Mouse (Mus musculus): Measurements from ENCODE around the gene Azi2. TPM values are rescaled to one million over a fixed set of nuclear protein-coding genes. Genes with fewer than 3 reads are reported as not detected.

Azi2 gene
- polyA plus RNA-seq, 1 experiment = 20.8 TPM

DNA sequence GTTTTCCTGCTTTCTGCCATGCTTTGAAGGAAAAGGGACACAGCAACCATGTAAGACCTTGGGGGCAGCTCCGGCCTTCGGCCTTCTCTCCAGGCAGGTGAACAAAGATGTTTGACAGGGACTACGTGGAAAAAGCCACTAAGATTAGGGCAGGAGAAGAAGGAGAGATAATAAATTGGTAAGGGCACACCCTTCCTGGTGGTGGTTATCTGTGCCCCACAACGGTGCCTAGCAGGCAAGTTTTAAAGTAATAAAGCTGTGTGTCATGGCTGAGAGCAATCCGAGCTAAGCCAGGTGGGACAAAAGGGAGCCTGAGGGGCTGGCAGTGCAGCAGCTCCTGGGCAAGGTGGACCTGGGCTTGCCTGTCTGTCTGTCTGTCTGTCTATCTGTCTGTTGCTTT is 31.8 kb downstream of the Azi2 start:
- no peaks in the 10 kb centered on the region for H3K4me1 ChIP-seq (ENCODE audit: control insufficient read depth, insufficient read depth, low read length)
- TF ChIP-seq CTCF (IDR thresholded peaks at IDR 0.05; ENCODE audit: insufficient read depth, low read length) = no peak
- no peak for TF ChIP-seq POLR2A (IDR thresholded peaks at IDR 0.05; ENCODE audit: borderline replicate concordance, extremely low read depth, low read depth, low read length)
- WGBS = 82% methylated on average over 5 of the region's 5 CpGs
- no peak overlapping the region for H3K4me3 ChIP-seq (replicated peaks; ENCODE audit: extremely low read depth, low read depth, low read length)
- DNase-seq = no peak

DNA sequence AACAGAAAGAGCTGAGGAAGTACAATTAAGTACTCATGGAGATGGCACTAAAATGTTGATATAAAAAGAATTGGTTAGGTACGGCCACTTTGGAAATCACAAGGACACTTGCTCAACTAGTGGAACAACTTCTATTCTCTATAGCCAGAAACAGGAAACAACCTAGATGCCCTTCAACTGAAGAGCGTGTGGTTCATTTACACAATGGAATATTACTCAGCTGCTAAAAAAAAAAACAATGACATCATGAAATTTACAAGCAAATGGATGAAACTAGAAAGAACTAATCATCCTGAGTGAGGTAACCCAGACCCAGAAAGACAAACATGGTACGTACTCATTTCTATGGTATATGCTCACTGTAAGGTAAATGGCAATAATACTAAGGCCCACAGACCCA is 33.1 kb downstream of the Azi2 start:
- TF ChIP-seq POLR2A (IDR thresholded peaks at IDR 0.05; ENCODE audit: borderline replicate concordance, extremely low read depth, low read depth, low read length) (no peak), CTCF (IDR thresholded peaks at IDR 0.05; ENCODE audit: insufficient read depth, low read length) (no peak)
- H3K4me1 ChIP-seq (ENCODE audit: control insufficient read depth, insufficient read depth, low read length) = no peaks in the 10 kb centered on the region
- no peak overlapping the region for H3K4me3 ChIP-seq (replicated peaks; ENCODE audit: extremely low read depth, low read depth, low read length)
- 71% methylated on average over 3 of the region's 3 CpGs for WGBS
- DNase-seq = no peak

DNA sequence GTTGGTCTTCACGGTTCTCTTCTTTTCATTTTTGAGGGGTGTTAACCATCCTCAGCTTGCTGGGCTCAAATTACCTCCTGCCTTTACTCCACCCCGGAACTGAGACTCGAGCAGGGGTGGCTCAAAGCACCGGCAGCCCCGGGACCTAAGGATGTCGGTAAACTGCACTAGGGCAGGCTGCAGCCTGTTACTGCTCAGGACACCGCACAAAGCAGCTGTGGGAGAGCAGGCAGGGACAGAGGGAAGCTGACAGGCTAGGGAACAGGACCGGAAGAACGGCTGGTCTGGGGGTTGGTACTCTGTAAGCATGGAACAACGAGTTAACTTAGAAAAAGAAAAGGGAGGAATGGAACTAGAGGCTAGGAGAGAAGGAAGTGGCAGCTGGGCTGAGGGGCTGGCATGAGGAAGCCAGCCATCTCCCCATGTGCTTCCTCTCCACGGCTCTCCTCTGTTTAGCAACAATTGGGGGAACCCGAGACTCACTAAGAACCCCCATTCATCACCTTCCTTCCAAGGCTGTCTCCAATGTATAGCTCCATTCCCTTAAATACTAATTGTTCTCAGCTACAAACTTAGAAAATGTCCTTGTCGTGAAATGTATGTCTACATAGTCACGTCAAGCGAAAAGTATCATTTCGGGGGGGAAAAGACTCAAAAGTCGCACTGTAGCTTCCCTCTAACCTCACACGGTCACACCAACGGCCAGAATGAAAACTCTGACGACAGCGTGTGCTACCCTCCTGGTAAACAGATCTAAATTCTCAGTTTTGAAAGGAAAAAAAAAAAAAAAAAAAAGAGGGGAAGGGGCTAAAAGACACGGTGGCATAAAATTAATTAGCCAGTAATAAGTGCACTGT is 42.5 kb downstream of the Azi2 start:
- Histone ChIP-seq H3K4me1 (ENCODE audit: control insufficient read depth, insufficient read depth, low read length) (no peaks in the 10 kb centered on the region), H3K4me3 (replicated peaks; ENCODE audit: extremely low read depth, low read depth, low read length) (peak overlapping the region; percentile 35)
- WGBS = 14% methylated on average over 22 of the region's 22 CpGs
- TF ChIP-seq POLR2A (IDR thresholded peaks at IDR 0.05; ENCODE audit: borderline replicate concordance, extremely low read depth, low read depth, low read length) (no peak), CTCF (IDR thresholded peaks at IDR 0.05; ENCODE audit: insufficient read depth, low read length) (no peak)
- no peak for DNase-seq

DNA sequence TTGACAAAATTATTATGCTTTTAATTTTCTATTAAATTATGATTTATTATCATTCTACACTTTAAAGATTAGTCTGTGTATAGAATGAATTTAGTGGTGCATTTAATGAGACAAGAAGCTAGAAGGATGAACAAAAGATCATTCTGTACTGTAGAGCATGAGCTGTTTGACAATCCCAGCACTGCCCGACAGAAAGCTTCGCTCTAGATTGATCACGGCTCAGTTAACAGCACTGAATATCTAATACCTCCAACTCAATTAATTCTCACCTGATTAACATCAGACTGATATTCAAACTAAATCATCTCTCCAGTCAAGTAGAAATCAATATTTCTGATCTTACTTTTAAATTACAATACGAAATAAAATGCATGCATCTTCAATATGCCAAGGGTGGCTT is 43.5 kb downstream of the Azi2 start:
- WGBS = 94% methylated on average over 4 of the region's 4 CpGs
- no peaks in the 10 kb centered on the region for H3K4me1 ChIP-seq (ENCODE audit: control insufficient read depth, insufficient read depth, low read length)
- DNase-seq = no peak
- H3K4me3 ChIP-seq (replicated peaks; ENCODE audit: extremely low read depth, low read depth, low read length) = no peak overlapping the region
- TF ChIP-seq CTCF (IDR thresholded peaks at IDR 0.05; ENCODE audit: insufficient read depth, low read length) (no peak), POLR2A (IDR thresholded peaks at IDR 0.05; ENCODE audit: borderline replicate concordance, extremely low read depth, low read depth, low read length) (no peak)

DNA sequence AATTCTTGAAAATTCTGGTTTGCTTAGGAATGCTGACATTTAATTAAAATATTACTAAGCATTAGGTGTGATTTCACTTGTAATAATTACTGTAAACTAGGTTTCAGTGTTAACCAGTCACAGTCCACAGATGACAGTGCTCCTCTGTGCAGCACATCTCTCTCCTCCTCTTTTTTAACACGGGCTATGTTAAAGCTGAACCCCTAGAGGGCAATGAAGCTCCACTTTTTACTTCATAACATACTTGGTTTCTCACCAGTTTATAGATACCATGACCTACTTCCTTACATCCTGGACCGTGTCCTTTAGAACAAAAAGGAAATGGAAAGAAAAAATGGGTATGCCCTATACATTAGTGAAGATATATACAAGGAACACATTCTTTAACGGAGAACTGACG is 59.1 kb downstream of the Azi2 start:
- DNase-seq = no peak
- no peak for TF ChIP-seq CTCF (IDR thresholded peaks at IDR 0.05; ENCODE audit: insufficient read depth, low read length)
- no peak for TF ChIP-seq POLR2A (IDR thresholded peaks at IDR 0.05; ENCODE audit: borderline replicate concordance, extremely low read depth, low read depth, low read length)
- WGBS = 19% methylated on average over 4 of the region's 4 CpGs
- Histone ChIP-seq H3K4me3 (replicated peaks; ENCODE audit: extremely low read depth, low read depth, low read length) (no peak overlapping the region), H3K4me1 (ENCODE audit: control insufficient read depth, insufficient read depth, low read length) (no peaks in the 10 kb centered on the region)

DNA sequence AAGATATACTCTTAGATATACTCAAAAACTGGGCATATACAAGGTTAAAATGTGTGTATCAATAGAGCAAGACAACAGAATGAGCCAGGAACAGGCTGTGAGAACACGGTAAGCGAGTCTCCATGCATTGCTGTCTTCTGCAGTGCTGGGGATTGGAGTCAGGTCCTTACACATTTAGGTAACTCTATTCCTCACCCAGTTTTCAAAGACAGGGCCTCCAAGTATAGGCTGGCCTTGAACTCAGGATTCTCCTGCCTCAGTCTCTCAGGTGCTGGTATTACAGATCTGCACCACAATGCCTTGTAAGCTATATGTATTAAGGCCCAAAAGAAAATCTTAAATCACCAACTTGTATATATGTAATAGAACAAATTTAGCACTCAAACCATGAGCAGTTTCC is 60.2 kb downstream of the Azi2 start:
- Histone ChIP-seq H3K4me1 (ENCODE audit: control insufficient read depth, insufficient read depth, low read length) (no peaks in the 10 kb centered on the region), H3K4me3 (replicated peaks; ENCODE audit: extremely low read depth, low read depth, low read length) (no peak overlapping the region)
- TF ChIP-seq CTCF (IDR thresholded peaks at IDR 0.05; ENCODE audit: insufficient read depth, low read length) (no peak), POLR2A (IDR thresholded peaks at IDR 0.05; ENCODE audit: borderline replicate concordance, extremely low read depth, low read depth, low read length) (no peak)
- no peak for DNase-seq
- WGBS = 93% methylated on average over 2 of the region's 2 CpGs

DNA sequence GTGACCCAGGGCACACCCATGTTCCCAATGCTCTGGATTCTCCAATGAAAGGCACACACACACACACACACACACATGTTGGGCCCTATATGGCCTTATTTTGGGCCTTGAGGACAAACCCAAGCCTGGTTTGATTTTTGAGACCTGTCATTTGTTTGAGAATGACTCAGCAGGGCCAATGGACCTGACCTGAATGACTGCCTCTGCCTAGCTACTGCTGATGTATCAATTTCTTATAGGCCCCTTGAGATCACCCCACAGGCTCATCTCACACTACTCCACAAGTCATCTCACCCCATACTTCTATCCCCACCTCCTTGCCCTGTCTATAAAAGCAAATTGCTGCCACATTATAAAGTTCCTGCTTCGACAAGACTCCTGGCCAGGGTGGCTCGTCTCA is 61.5 kb downstream of the Azi2 start:
- no peak for DNase-seq
- Histone ChIP-seq H3K4me3 (replicated peaks; ENCODE audit: extremely low read depth, low read depth, low read length) (no peak overlapping the region), H3K4me1 (ENCODE audit: control insufficient read depth, insufficient read depth, low read length) (no peaks in the 10 kb centered on the region)
- 80% methylated on average over 2 of the region's 2 CpGs for WGBS
- no peak for TF ChIP-seq POLR2A (IDR thresholded peaks at IDR 0.05; ENCODE audit: borderline replicate concordance, extremely low read depth, low read depth, low read length)
- TF ChIP-seq CTCF (IDR thresholded peaks at IDR 0.05; ENCODE audit: insufficient read depth, low read length) = no peak

DNA sequence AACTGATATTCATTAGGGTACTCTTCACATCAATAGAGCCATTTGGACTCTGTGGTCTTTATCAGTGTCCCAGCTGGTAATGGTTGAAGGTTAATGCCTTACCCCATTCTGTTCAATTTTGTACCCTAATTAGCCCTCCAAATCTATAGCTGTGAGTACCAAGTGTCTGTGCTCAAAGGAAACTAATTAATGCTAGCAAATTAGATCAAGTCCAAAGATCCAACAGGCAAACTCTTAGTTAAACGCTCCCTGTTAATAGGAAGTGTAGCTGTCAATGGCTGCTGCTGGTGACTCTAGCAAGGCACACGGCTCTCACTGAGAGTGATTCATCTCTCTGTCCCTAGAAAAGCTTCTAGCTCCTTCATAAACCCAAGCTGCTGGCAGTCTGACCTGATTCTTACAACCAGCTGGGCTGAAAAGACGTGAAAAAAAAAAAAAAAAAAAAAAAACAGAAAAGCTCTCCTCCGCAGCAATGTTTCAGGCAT is 68.3 kb downstream of the Azi2 start:
- DNase-seq = no peak
- 80% methylated on average over 4 of the region's 4 CpGs for WGBS
- Histone ChIP-seq H3K4me1 (ENCODE audit: control insufficient read depth, insufficient read depth, low read length) (no peaks in the 10 kb centered on the region), H3K4me3 (replicated peaks; ENCODE audit: extremely low read depth, low read depth, low read length) (no peak overlapping the region)
- no peak for TF ChIP-seq CTCF (IDR thresholded peaks at IDR 0.05; ENCODE audit: insufficient read depth, low read length)
- no peak for TF ChIP-seq POLR2A (IDR thresholded peaks at IDR 0.05; ENCODE audit: borderline replicate concordance, extremely low read depth, low read depth, low read length)

DNA sequence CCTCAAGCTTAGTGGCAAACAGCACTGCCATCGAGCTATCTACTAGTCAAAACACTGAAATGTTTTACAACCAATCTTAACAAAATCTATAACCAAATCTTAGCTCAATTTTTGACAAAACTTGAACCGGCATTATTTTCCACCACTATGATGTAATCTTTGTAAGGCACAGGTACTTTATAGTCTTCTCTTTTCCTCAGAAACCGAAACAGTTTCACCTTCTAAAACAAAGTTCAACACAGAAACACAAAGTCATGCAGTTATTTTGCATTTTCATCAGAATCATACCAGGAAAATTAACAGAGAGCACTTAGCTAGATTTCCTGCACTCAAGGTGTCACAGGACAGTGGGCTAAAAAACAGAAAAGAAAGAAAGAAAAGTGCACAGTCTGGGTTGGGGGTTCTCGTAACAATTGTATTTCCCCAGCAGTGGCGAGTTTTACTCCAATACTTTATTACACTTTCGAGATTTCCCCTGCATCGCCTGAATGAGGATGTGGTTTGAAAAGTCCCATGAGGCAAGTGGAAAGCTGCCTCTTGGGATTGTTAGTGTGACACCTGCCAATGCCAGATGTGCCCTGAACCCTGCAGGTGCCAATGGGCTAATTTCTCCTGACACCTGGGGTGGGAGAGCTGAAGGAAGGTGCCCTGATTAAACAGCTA is 69.5 kb downstream of the Azi2 start:
- Histone ChIP-seq H3K4me1 (ENCODE audit: control insufficient read depth, insufficient read depth, low read length) (no peaks in the 10 kb centered on the region), H3K4me3 (replicated peaks; ENCODE audit: extremely low read depth, low read depth, low read length) (no peak overlapping the region)
- DNase-seq = no peak
- 81% methylated on average over 7 of the region's 7 CpGs for WGBS
- TF ChIP-seq POLR2A (IDR thresholded peaks at IDR 0.05; ENCODE audit: borderline replicate concordance, extremely low read depth, low read depth, low read length) (no peak), CTCF (IDR thresholded peaks at IDR 0.05; ENCODE audit: insufficient read depth, low read length) (no peak)

DNA sequence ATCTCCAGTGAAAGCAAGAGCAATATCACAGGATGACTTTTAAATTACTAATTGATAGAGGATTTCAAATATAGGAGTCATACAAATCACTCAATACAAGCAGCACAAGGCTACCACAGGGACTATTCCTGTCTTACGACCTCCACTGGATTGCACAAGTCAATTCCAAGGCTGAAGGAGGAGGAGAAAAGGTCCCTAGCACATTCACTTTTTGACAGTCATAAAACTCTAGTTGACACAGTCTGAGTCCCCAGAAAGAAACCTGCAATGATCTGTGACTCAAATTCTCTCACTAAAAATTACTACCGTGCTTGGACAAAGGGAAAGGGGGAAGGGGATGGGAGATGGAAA is 70.0 kb downstream of the Azi2 start:
- DNase-seq = no peak
- Histone ChIP-seq H3K4me3 (replicated peaks; ENCODE audit: extremely low read depth, low read depth, low read length) (no peak overlapping the region), H3K4me1 (ENCODE audit: control insufficient read depth, insufficient read depth, low read length) (no peaks in the 10 kb centered on the region)
- WGBS = 72% methylated on average over 2 of the region's 2 CpGs
- TF ChIP-seq CTCF (IDR thresholded peaks at IDR 0.05; ENCODE audit: insufficient read depth, low read length) (no peak), POLR2A (IDR thresholded peaks at IDR 0.05; ENCODE audit: borderline replicate concordance, extremely low read depth, low read depth, low read length) (no peak)

Other genes starting within 250 kb of the Azi2 start
- 1.6 and 1.9 TPM in 2 replicates for gene Cmc1, start 109.7 kb downstream of the Azi2 start, polyA plus RNA-seq (2012; rRNA removed)

All from lung, adult 2 months (tissue).